Mouse (Mus musculus) neural tube, embryonic 11.5 days (tissue): Measurements from ENCODE around the gene Leng9. TPM values are rescaled to one million over a fixed set of nuclear protein-coding genes. Genes with fewer than 3 reads are reported as not detected.

Source experiments
- ATAC-seq: fragments of 200-750 bp; cut with Nextera tagmentation; 2 replicates; pipeline ENCODE4 v1.8.0; 2017; ENCODE audit warnings: moderate number of reproducible peaks, mild to moderate bottlenecking, moderate TSS enrichment, moderate library complexity; ENCODE audit not compliant: insufficient read depth, low FRiP score, low TSS enrichment
- DNase-seq: peaks from one replicate; pipeline ENCODE4 v3.0.0-alpha.2; 2015; ENCODE audit warnings: low spot score
- H3K27ac ChIP-seq: fragments of 300-500 bp; sonication (generic); 2 replicates; pipeline ENCODE4 v1.5.1; 2014; ENCODE audit warnings: low read depth, mild to moderate bottlenecking, low read length
- H3K27me3 ChIP-seq: fragments of 300-500 bp; sonication (generic); 2 replicates; pipeline ENCODE4 v1.6.1; 2014; ENCODE audit warnings: mild to moderate bottlenecking, low read length, mixed read lengths; ENCODE audit not compliant: control insufficient read depth, insufficient read depth
- H3K36me3 ChIP-seq: fragments of 300-500 bp; sonication (generic); 2 replicates; pipeline ENCODE4 v1.6.1; 2014; ENCODE audit warnings: mild to moderate bottlenecking, low read length, moderate library complexity, mixed read lengths; ENCODE audit not compliant: control insufficient read depth, insufficient read depth
- H3K4me1 ChIP-seq: fragments of 300-500 bp; sonication (generic); 2 replicates; pipeline ENCODE4 v1.6.1; 2014; ENCODE audit warnings: low read length, mixed read lengths; ENCODE audit not compliant: control insufficient read depth, insufficient read depth
- H3K4me2 ChIP-seq: fragments of 300-500 bp; sonication (generic); 2 replicates; pipeline ENCODE4 v1.6.1; 2014; ENCODE audit warnings: low read depth, mild to moderate bottlenecking, moderate library complexity
- H3K4me3 ChIP-seq: fragments of 300-500 bp; sonication (generic); 2 replicates; pipeline ENCODE4 v1.5.1; 2014; ENCODE audit warnings: low read depth, low read length
- H3K9ac ChIP-seq: fragments of 300-500 bp; sonication (generic); 2 replicates; pipeline ENCODE4 v1.6.1; 2014; ENCODE audit warnings: mild to moderate bottlenecking, low read length
- H3K9me3 ChIP-seq: fragments of 300-500 bp; sonication (generic); 2 replicates; pipeline ENCODE4 v1.6.1; 2016; ENCODE audit warnings: low read length; ENCODE audit not compliant: control insufficient read depth
- WGBS: fragments of 180-500 bp; shearing (Covaris S2); extraction: QIAGEN DNeasy Blood & Tissue Kit; methylation state at CpG from one replicate; pipeline ENCODE4 v1.1.7; 2014; 5-methylcytosine and 5-hydroxymethylcytosine counted together
- polyA plus RNA-seq: library from polyadenylated mRNA; unstranded; fragments of >200 nt; fragmentation: Nextera tagmentation; extraction: Ambion mirVana; gene quantifications from 2 replicates; pipeline ENCODE4 v1.2.1, GENCODE M21; 2014

Gene Leng9
- polyA plus RNA-seq, 1 experiment from 2014 or later, result 2.2 TPM

DNA sequence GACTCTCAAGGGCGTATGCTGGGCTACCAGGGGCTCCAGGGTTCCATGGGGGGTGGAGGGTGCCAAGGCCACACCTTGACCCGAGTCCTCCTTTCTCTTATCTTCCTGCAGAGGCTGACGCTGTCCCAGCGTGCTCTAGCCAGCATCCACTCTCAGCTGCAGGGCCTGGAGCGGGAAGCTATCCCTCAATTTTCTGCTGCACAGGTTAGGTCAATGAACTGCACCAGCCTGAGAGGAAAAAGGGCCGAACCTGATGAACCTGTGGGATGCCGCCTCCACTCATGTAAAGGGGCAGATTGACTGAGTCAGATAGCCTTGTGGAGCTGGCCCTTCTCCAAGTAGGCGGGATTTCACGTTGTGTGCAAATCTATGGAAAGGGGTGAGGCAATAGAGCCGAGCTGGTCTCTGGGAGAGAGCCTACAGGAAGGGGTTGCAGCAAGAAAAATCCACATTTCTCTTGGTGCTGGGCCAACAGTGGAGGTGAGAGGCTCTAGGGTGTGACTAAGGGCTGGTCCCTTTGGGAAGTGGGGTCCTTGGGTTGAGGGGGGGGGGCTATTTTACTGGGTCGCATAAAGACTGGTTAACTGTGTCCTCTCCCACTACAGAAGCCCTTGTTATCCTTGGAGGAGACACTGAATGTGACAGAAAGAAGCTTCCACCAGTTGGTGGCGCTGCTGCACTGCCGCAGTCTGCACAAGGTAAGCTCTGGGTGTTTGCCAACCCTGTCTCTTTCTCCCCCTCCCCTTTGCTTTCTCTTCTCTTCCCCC, 19.3 kb downstream of the Leng9 start:
- H3K9ac ChIP-seq, result no peak overlapping the region
- ATAC-seq (peak; percentile 74), DNase-seq (peak; percentile 89)
- H3K9me3 ChIP-seq, result no peaks in the 10 kb centered on the region
- no peaks in the 10 kb centered on the region for H3K27me3 ChIP-seq
- peak overlapping the region; percentile 49; the same call in 1 of the 2 replicates for H3K27ac ChIP-seq
- no peaks in the 10 kb centered on the region for H3K4me1 ChIP-seq
- H3K4me2 ChIP-seq, result no peak overlapping the region
- no peak overlapping the region for H3K4me3 ChIP-seq
- 46% methylated on average over 13 of the region's 13 CpGs for WGBS
- H3K36me3 ChIP-seq, result peaks cover 4% of the 10 kb centered on the region; the same call in 1 of the 2 replicates

DNA sequence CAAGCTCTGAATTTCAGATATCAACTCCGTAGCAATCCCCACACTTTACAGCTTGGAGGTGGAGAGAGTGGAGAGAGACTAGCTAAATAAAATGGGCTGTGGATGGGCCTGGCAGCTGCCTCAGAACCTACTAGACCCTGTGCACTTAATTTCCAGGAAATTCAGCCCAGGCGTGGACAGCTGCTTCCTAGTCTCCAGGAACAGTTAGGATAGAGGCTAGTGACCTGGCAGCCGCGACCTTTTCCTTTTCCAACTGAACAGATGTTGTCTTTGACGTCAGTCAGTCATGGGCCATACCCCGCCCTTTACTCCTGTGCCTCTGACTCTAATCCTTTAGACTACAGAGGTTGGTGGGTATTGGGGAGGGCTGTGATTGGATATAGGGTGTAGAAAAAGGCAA, 21.3 kb downstream of the Leng9 start:
- H3K9ac ChIP-seq, result no peak overlapping the region; the same call in 1 of the 2 replicates
- H3K36me3 ChIP-seq, result peaks cover 4% of the 10 kb centered on the region; the same call in 1 of the 2 replicates

DNA sequence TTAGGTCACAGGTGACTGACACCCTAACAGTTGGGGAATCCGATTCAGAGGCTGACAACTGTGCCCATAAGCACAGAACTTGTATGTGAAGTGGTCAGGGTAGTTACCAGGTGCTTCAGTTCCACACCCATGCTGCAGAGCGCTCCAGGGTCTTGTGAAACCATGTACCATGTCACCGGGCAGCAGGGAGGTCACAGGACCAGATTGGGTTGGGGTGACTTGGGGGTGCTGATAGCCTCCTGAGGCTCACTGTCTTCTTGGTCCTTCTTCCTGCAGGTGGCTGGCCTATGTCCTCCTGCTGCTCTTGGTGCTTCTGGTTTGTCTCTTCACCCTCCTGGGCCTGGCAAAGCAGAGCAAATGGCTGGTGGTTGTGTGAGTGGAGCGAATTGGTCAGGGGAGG, 22.3 kb downstream of the Leng9 start:
- H3K4me2 ChIP-seq, result no peak overlapping the region
- H3K9ac ChIP-seq, result no peak overlapping the region
- no peak overlapping the region for H3K4me3 ChIP-seq
- no peak overlapping the region for H3K27ac ChIP-seq
- ATAC-seq, result no peak
- H3K9me3 ChIP-seq, result no peaks in the 10 kb centered on the region
- peaks cover 14% of the 10 kb centered on the region for H3K4me1 ChIP-seq
- peaks cover 4% of the 10 kb centered on the region; the same call in 1 of the 2 replicates for H3K36me3 ChIP-seq
- H3K27me3 ChIP-seq, result no peaks in the 10 kb centered on the region
- DNase-seq, result no peak
- 92% methylated on average over 4 of the region's 4 CpGs for WGBS

More for the DNA sequence above, 21.3 kb downstream of the Leng9 start:
- Histone ChIP-seq H3K4me1 (peaks cover 14% of the 10 kb centered on the region), H3K27me3 (no peaks in the 10 kb centered on the region), H3K9me3 (no peaks in the 10 kb centered on the region), H3K27ac (no peak overlapping the region), H3K4me3 (no peak overlapping the region), H3K4me2 (no peak overlapping the region)
- WGBS, result 70% methylated on average over 6 of the region's 6 CpGs
- ATAC-seq (no peak), DNase-seq (no peak)

DNA sequence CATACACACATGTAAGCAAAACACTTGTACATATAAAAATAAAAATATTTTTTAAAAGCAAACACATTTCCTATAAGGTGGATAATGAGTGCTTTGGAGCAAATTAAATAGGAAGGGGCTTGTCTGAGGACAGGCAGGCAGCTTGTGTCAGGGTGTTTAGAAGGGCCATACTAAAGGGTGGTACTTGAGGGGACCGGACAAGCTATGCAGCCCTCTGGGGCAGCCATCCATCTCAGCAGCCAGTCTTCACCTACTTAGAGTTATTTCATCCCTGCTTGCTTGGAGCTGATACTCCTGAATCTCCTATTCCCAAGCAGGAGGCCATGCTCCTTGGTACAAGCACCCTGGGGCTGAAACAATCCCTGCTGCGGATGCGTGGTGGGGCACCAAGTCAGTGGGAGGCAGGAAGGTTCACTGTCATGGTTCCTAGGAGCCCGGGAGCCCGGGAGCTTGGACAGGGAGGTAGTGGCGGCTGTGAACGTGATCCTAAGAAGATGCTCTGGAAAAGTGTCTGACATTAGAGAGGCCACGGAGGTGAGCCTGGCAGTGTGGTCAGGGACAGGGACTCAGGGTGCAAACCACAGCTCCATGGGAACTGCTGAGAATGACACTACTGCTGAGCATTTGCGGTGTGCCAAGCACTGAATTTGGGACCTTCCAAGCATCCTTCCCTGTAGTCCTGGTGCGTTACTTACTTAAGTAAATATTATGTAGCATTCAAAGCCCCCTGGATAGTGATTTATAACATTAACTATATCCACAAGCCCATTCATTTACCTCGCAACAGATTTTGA, 23.0 kb downstream of the Leng9 start:
- Histone ChIP-seq H3K4me1 (peaks cover 19% of the 10 kb centered on the region), H3K27ac (no peak overlapping the region), H3K36me3 (peaks cover 4% of the 10 kb centered on the region; the same call in 1 of the 2 replicates), H3K27me3 (no peaks in the 10 kb centered on the region), H3K9ac (no peak overlapping the region), H3K9me3 (no peaks in the 10 kb centered on the region), H3K4me2 (no peak overlapping the region), H3K4me3 (no peak overlapping the region)
- WGBS, result 90% methylated on average over 11 of the region's 11 CpGs
- no peak for ATAC-seq
- no peak for DNase-seq

DNA sequence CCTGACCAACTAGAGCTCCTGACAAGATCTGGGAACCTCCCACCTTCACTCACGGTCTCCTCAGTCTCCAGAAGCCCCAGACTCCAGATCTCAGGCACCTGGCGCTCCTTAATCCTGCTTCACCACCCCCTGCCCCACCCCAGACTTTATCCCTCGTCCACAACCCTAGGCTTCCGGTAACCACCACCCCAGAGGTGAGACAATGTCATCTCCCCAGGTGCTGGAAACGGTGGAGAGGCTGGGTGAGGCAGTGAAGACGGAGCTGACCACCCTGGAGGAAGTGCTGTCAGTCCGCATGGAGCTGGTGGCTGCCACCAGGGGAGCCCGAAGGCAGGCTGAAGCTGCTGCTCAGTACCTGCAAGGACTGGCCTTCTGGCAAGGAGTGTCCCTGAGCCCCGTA, 24.9 kb downstream of the Leng9 start:
- Histone ChIP-seq H3K4me3 (no peak overlapping the region), H3K36me3 (peaks cover 2% of the 10 kb centered on the region; the same call in 1 of the 2 replicates), H3K27ac (peak overlapping the region; percentile 82), H3K27me3 (no peaks in the 10 kb centered on the region), H3K9me3 (no peaks in the 10 kb centered on the region), H3K4me1 (peaks cover 19% of the 10 kb centered on the region), H3K9ac (no peak overlapping the region), H3K4me2 (no peak overlapping the region)
- 35% methylated on average over 9 of the region's 9 CpGs for WGBS
- ATAC-seq, result no peak
- no peak for DNase-seq

DNA sequence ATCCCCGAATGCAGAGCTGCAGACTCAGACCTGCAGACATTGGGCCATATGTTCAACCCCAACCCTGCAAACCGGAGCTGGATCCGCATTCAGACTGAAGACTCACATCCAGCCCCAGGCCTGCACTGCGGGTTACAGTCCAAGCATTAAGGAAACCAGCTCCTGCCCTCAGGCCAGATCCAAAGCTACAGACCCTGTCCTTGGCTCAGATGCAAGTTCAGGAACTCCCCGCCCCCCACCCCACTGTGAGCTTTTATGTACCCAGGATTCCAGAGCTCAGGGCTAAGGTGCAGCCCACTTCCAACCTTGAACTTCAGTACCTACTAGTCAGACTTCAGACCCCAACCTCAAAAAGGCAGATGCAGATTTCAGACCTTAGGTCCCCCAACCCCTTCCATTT, 25.3 kb downstream of the Leng9 start:
- Histone ChIP-seq H3K4me1 (peaks cover 19% of the 10 kb centered on the region), H3K4me2 (peak overlapping the region; percentile 30), H3K27ac (peak overlapping the region; percentile 82), H3K27me3 (no peaks in the 10 kb centered on the region), H3K9ac (peak overlapping the region; percentile 26; the same call in 1 of the 2 replicates), H3K9me3 (no peaks in the 10 kb centered on the region), H3K4me3 (peak overlapping the region; percentile 14), H3K36me3 (peaks cover 2% of the 10 kb centered on the region; the same call in 1 of the 2 replicates)
- WGBS, result 18% methylated on average over 5 of the region's 5 CpGs
- ATAC-seq (peak; percentile 7; the same call in 1 of the 2 replicates), DNase-seq (no peak)

DNA sequence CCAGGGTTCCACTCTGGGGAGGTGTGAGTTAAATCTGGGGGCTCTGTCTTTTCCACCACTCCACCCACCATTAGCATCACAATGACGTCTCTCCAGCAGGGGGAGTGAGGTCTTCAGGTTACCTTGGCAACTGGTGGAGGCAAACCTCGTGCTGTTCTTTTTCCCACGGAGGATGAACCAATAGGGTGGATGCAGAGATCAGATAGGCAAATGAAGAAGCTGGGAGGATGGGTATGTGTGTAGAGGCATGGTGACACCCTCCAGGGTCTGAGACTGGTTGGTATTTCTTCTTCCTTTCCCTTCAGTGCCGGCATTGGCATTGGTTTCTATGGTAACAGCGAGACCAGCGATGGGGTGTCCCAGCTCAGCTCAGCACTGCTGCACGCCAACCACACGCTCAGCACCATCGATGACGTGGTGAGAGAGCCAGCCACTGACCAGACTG, 25.8 kb downstream of the Leng9 start:
- no peak overlapping the region; the same call in 1 of the 2 replicates for H3K9ac ChIP-seq
- H3K27ac ChIP-seq, result peak overlapping the region; percentile 82
- peaks cover 2% of the 10 kb centered on the region; the same call in 1 of the 2 replicates for H3K36me3 ChIP-seq
- DNase-seq (peak; percentile 85), ATAC-seq (peak; percentile 87)
- peak overlapping the region; percentile 30 for H3K4me2 ChIP-seq
- no peaks in the 10 kb centered on the region for H3K27me3 ChIP-seq
- 2% methylated on average over 10 of the region's 10 CpGs for WGBS
- peaks cover 19% of the 10 kb centered on the region for H3K4me1 ChIP-seq
- peak overlapping the region; percentile 14 for H3K4me3 ChIP-seq
- H3K9me3 ChIP-seq, result no peaks in the 10 kb centered on the region

DNA sequence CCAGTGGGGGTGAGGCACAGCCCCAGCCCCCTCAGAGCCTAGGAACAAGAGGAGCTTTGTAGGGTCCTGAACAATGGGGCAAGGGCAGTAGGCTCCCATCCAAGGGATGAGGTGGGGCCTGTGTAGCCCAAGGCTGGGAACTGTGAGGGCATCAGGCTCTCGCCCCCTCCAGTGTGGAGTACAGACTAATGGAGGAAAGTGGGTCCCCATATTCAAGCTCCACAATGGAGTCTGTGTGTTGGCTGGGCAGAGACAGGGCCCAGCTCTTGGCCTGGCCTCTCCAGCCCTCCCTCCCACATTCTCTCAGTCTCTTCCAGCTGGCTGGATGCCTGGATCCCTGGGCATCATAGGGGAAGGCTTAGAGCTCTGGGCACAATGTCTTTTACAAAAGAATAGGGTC, 26.4 kb downstream of the Leng9 start:
- peak; percentile 64 for DNase-seq
- Histone ChIP-seq H3K27ac (peak overlapping the region; percentile 72), H3K4me3 (no peak overlapping the region), H3K4me1 (peaks cover 19% of the 10 kb centered on the region), H3K9ac (no peak overlapping the region), H3K4me2 (0 out of 2 replicates have a peak overlapping the region, but pooled peaks have one; percentile 9), H3K36me3 (peaks cover 2% of the 10 kb centered on the region; the same call in 1 of the 2 replicates), H3K27me3 (no peaks in the 10 kb centered on the region), H3K9me3 (no peaks in the 10 kb centered on the region)
- peak; percentile 79 for ATAC-seq
- 20% methylated on average over 1 of the region's 1 CpGs for WGBS
